Mouse (Mus musculus): ENCODE results near the gene Fbxl17. TPM values are rescaled to one million over a fixed set of nuclear protein-coding genes. Genes with fewer than 3 reads are reported as not detected.

The Fbxl17 gene
- polyA plus RNA-seq (2015; fragmentation: Nextera tagmentation; extraction: Ambion mirVana): 3.7 and 4.2 TPM in 2 replicates

GRCm38 (mm10) chr17:63499636-63500155 lies at the start of gene Fbxl17:
Gene Fbxl17, minus strand, starts transcription at chr17:63500017.

Small RNA genes lying within 50 kb of the gene (microRNA-seq; reads per million reads assigned to microRNA genes)
- gene Gm24813: not detected

Measured in urinary bladder, postnatal 0 days (tissue).